Mouse (Mus musculus): ENCODE data around the gene Nipbl.

Gene Nipbl

GRCm38 (mm10) chr15:8416500-8417138, 27.6 kb downstream of the Nipbl start:
- no peak for DNase-seq (ENCODE audit: low spot score in 2 of 2)

- DNase-seq (ENCODE audit: low spot score in 2 of 2), result no peak
These were observed 30.9 kb downstream of the Nipbl start for GRCm38 (mm10) chr15:8413356-8413755.

- no peak for DNase-seq (ENCODE audit: low spot score in 2 of 2)
These were observed 32.4 kb downstream of the Nipbl start for GRCm38 (mm10) chr15:8411873-8412272.

DNA sequence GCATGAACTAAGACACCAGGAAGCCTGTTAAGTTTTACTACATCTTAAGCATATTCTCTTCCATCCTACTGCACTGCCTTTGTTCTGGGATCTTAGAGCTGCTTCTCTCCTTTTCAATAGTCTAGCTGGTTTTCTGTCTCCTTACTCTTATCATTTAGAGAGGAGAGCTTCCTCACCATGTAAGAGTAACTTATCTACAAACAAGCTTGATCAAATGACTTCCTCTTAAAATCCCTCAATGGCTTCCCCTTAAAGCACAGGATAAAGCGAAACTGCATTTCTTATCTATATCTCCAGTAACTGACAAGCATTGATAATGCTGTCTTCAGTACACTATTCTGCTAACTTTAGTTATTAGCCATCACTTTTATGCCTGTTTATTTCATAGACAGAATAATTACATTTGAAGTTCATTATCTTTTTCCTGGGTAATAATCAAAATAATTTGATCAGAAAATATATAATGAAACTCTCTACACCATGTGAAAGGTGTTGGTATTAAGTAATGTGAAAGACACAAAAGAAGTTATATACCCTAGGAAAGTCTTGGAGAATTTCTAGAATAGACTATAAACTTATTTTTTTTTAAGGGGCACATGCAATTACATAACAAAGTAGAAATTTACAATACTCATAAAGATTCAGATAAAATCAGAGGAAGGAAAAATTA, 33.0 kb downstream of the Nipbl start:
- no peak for DNase-seq (ENCODE audit: low spot score in 2 of 2)

DNA sequence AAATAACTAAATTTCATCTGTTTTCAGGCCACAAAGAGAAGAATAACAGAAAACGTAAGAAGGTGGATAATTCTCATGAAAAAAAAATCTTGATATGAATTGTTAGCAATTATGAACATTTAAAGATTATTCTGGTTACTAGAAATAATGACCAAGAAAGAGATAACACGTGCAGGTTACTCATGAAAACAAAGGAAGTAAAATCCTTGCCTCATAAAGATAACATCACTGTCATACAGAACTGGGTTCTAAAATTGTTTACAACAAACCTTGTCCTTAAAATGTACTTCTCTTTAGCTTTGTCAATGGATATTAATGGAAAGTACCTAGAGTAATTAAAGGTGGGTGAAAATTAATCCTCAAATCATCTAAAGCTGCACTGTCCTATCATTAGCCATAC, 37.2 kb downstream of the Nipbl start:
- DNase-seq (ENCODE audit: low spot score in 2 of 2), result no peak

GRCm38 (mm10) chr15:8406219-8406618, 38.0 kb downstream of the Nipbl start:
- DNase-seq (ENCODE audit: low spot score in 2 of 2), result no peak

DNA sequence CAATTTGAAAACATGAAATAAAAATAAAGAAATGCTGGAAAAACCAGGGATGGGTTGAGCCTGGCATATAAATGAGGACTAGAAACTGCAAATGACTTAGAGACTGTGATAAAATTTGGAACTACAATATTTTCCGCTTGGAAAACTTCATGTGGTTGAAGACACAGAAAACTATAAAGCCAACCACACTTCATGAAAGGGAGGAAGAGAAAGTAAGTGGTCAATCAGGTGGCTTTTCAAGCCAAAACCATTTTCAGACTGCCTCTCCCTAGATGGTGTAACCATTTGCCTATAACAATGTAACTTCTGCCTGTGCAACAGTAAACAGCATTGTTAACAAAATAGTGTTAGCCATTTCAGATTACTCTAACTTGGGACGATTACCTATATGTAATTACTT, 41.7 kb downstream of the Nipbl start:
- DNase-seq (ENCODE audit: low spot score in 2 of 2), result no peak

DNA sequence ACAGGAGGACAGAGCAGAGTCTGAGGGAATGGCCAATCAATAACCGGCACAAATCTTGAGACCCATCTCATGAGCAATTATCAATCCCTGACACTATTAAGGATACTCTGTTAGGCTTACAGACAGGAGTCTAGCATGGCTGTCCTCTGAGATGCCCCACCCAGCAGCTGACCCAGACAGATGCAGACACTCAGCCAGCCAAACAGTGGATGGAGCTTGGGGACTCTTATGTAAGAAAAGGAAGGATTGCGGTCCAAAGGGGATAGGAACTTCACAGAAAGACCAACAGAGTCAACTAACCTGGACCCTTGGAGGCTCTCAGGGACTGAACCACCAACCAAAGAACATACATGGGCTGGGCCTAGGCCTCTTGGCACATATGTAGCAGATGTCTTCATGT, 42.7 kb downstream of the Nipbl start:
- DNase-seq (ENCODE audit: low spot score in 2 of 2), result no peak

- DNase-seq (ENCODE audit: low spot score in 2 of 2), result no peak
These were observed 52.5 kb downstream of the Nipbl start for GRCm38 (mm10) chr15:8391764-8392163.

GRCm38 (mm10) chr15:8382213-8382612, 62.0 kb downstream of the Nipbl start:
- peak in 1 of 2 experiments; percentile 51 for DNase-seq (ENCODE audit: low spot score in 2 of 2)

- no peak for DNase-seq (ENCODE audit: low spot score in 2 of 2)
These were observed 68.6 kb downstream of the Nipbl start for GRCm38 (mm10) chr15:8375657-8376056.

DNA sequence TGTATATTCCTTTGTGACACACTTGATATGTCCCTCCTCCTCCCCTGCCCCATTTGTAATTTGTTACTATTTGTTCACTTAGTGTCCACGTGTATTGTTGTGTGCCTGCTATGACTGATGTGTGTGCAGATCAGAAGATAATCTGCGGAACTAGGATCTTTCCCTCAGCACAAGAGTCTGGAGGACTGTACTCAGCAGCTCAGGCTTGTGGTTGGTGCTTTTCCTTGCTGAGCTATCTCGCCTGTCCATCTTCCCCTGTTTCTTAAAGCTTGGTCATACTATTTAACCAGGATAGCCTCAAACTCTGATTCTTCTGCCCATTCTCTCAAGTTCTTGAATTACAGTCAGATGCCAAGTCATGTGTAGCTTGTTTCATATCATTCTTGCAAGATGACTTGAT, 69.5 kb downstream of the Nipbl start:
- no peak for DNase-seq (ENCODE audit: low spot score in 2 of 2)

DNA sequence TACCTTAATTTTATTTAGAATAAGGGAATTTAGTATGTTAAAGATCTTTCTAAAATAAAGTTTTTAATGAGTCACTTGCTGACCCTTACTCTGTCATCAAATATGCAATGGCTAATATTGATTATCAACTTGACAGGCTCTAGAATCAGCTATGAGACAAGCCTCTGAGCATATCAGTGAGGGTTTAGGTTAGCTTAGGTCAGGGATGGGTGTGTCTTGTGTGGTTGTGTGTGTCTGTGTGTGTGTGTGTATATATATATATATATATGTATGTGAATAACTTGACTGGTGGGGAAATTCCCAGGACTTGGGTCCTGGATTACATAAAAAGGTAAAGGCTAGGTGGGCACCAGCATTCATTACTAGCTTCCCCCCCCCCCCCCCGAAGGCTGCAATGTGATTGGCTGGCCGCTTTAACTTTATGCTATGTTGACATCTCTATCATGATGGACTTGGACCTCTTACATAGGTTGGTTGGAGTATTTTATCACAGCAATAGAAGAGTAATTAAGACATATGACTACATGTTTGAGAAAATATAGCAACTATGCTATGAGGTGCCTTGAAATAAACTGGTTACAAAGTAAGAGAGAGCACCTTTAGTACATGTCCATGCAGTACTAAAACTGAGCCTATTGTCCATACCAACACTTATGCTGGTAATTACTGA, 97.0 kb downstream of the Nipbl start:
- no peak for DNase-seq (ENCODE audit: low spot score in 2 of 2)

- DNase-seq (ENCODE audit: low spot score in 2 of 2), result no peak
These were observed 103.7 kb downstream of the Nipbl start for GRCm38 (mm10) chr15:8340596-8340995.

DNA sequence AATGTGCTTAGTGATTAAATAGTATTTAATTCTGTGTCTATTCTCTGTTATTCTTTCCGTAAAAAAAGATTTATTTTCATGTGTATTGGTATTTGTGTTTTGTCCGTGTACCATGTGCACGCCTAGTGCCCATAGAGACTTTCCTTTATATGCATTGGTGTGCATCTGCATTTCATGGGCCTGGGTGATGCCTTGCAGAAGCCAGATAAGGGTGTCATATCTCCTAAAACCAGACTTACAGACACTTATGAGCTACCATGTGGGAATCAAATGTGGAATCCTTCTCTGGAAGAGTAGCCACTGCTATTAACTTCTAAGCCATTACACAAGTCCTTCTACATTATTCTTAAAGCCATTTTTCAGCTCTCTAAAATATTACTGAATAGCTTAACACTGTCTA, 112.7 kb downstream of the Nipbl start:
- DNase-seq (ENCODE audit: low spot score in 2 of 2), result no peak

DNA sequence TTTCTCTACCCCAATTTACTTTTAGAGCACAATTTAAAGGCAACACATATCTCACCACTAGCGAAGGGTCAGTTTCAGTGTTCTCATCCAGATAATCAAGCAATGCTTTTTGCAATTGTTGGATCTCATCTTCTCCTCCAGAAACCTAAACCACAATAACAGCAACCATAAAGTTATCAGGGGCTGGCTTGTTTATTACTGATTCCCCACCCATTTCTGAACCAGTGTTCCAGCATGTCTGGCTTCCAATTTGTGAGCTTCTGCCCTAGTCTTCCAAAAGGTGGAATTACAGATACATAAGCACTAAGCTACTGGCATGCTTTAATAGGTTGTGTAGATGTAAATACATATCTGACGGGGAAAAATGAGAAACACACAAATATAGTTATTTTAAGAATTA, 118.6 kb downstream of the Nipbl start:
- no peak for DNase-seq (ENCODE audit: low spot score in 2 of 2)

GRCm38 (mm10) chr15:8324833-8325232, 119.4 kb downstream of the Nipbl start:
- DNase-seq (ENCODE audit: low spot score in 2 of 2), result no peak

- no peak for DNase-seq (ENCODE audit: low spot score in 2 of 2)
These were observed 120.2 kb downstream of the Nipbl start for GRCm38 (mm10) chr15:8324061-8324460.

- no peak for DNase-seq (ENCODE audit: low spot score in 2 of 2)
These were observed 122.8 kb downstream of the Nipbl start for GRCm38 (mm10) chr15:8321491-8321890.

- no peak for DNase-seq (ENCODE audit: low spot score in 2 of 2)
These were observed 125.1 kb downstream of the Nipbl start for GRCm38 (mm10) chr15:8319191-8319590.

DNA sequence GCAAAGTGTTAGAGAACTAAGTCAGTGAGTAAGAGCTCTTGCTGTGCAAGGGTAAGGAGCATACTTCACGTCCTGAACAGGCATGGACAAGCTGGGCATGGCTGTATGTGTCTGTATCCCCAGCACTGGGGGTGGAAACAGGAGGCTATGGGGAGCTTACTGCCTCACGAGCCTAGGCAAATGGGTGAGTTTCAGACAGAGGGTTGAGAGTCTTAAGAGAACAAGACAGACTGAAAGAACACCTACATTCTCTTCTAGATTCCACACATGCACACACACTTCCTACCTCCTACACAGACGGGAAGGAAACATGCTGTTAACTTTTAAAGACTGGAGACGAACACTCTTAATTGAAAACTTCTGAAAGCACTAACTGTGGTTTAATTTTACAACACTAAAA, 126.9 kb downstream of the Nipbl start:
- no peak for DNase-seq (ENCODE audit: low spot score in 2 of 2)

DNA sequence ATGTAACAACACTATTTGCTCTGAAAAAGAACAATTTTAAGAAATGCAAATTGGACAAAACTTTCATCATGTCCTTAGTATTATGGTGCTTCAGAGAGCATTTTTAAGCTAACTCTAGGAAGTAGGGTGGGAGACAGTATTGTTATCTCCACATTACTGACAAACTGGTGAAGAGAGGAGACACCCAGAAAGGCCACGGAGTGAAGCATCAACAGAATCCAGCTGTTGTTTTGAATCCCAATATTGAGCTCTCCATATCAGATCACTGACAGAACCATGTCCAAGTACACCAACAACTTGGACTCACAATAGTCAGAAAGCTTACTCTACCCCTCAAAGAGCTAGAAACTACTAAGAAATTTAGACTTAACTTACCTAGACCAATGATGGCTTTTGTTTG, 138.8 kb downstream of the Nipbl start:
- DNase-seq (ENCODE audit: low spot score in 2 of 2), result no peak

DNA sequence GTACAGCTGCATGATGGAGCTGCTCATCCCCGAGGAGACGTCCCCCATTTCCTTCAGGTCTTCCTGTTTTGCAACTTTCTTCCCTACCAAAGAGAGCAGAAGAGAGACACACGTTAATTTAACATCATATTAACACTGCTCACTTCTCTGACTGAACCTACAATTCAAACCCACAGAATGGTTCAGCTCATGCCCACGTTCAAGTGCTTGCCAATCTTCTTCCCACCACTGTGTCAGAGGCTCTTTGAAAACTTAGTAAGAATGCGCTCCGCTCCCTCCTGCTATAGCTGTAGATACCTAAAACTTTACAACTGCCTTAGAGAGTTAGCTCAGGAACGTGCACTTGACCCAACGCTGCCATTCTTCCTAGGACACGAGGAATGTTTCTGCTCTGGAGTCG, 141.3 kb downstream of the Nipbl start:
- no peak for DNase-seq (ENCODE audit: low spot score in 2 of 2)

Measured in thymus, postnatal 10 days (tissue).